Mouse (Mus musculus): ENCODE measurements around the gene Neurod2. TPM values are rescaled to one million over a fixed set of nuclear protein-coding genes. Genes with fewer than 3 reads are reported as not detected.

Gene Neurod2
- not detected in 2 replicates for polyA plus RNA-seq (2012)

- TF ChIP-seq GATA1 (IDR thresholded peaks at IDR 0.05; ENCODE audit: low read length) = no peak
Measured at GRCm38 (mm10) chr11:98329081-98329959, at the start of gene Neurod2. TSS of gene Neurod2 (minus strand) at chr11:98329648.

- no peak for TF ChIP-seq GATA1 (IDR thresholded peaks at IDR 0.05; ENCODE audit: low read length)
Measured at GRCm38 (mm10) chr11:98377787-98378186, 48.3 kb upstream of the Neurod2 start.

- TF ChIP-seq GATA1 (IDR thresholded peaks at IDR 0.05; ENCODE audit: low read length) = no peak
Measured at GRCm38 (mm10) chr11:98376756-98377155, 47.3 kb upstream of the Neurod2 start.

GRCm38 (mm10) chr11:98374266-98374665 lies 44.8 kb upstream of the Neurod2 start:
- TF ChIP-seq GATA1 (IDR thresholded peaks at IDR 0.05; ENCODE audit: low read length) = no peak

GRCm38 (mm10) chr11:98373244-98373643 lies 43.8 kb upstream of the Neurod2 start:
- no peak for TF ChIP-seq GATA1 (IDR thresholded peaks at IDR 0.05; ENCODE audit: low read length)

- no peak for TF ChIP-seq GATA1 (IDR thresholded peaks at IDR 0.05; ENCODE audit: low read length)
Measured at GRCm38 (mm10) chr11:98372406-98372805, 43.0 kb upstream of the Neurod2 start.

GRCm38 (mm10) chr11:98371556-98372240 lies 42.2 kb upstream of the Neurod2 start:
- no peak for TF ChIP-seq GATA1 (IDR thresholded peaks at IDR 0.05; ENCODE audit: low read length)

- TF ChIP-seq GATA1 (IDR thresholded peaks at IDR 0.05; ENCODE audit: low read length) = no peak
Measured at GRCm38 (mm10) chr11:98370588-98370987, 41.1 kb upstream of the Neurod2 start.

- no peak for TF ChIP-seq GATA1 (IDR thresholded peaks at IDR 0.05; ENCODE audit: low read length)
Measured at GRCm38 (mm10) chr11:98369337-98369736, 39.9 kb upstream of the Neurod2 start.

GRCm38 (mm10) chr11:98367863-98368186 lies 38.4 kb upstream of the Neurod2 start:
- TF ChIP-seq GATA1 (IDR thresholded peaks at IDR 0.05; ENCODE audit: low read length) = no peak

GRCm38 (mm10) chr11:98367171-98367862 lies 37.9 kb upstream of the Neurod2 start:
- TF ChIP-seq GATA1 (IDR thresholded peaks at IDR 0.05; ENCODE audit: low read length) = no peak

GRCm38 (mm10) chr11:98366290-98366689 lies 36.8 kb upstream of the Neurod2 start:
- no peak for TF ChIP-seq GATA1 (IDR thresholded peaks at IDR 0.05; ENCODE audit: low read length)

- TF ChIP-seq GATA1 (IDR thresholded peaks at IDR 0.05; ENCODE audit: low read length) = no peak
Measured at GRCm38 (mm10) chr11:98364410-98364809, 35.0 kb upstream of the Neurod2 start.

- TF ChIP-seq GATA1 (IDR thresholded peaks at IDR 0.05; ENCODE audit: low read length) = no peak
Measured at GRCm38 (mm10) chr11:98363817-98364216, 34.4 kb upstream of the Neurod2 start.

- no peak for TF ChIP-seq GATA1 (IDR thresholded peaks at IDR 0.05; ENCODE audit: low read length)
Measured at GRCm38 (mm10) chr11:98360866-98361521, 31.5 kb upstream of the Neurod2 start.
